Mouse (Mus musculus) forebrain, embryonic 14.5 days (tissue): ENCODE results near the gene Usp2. TPM values are rescaled to one million over a fixed set of nuclear protein-coding genes. Genes with fewer than 3 reads are reported as not detected.

Experiments used
- ATAC-seq: fragments of 200-750 bp; cut with Nextera tagmentation; 2 replicates; pipeline ENCODE4 v1.8.0; 2017; ENCODE audit warnings: mild to moderate bottlenecking, moderate library complexity
- DNase-seq: peaks from one replicate; pipeline ENCODE4 v3.0.0-alpha.2; 2015; ENCODE audit warnings: low spot score
- H3K27ac ChIP-seq: fragments of 300-500 bp; sonication (generic); 2 replicates; pipeline ENCODE4 v1.5.1; 2014; ENCODE audit warnings: low read depth, mild to moderate bottlenecking, control low read depth, low read length, moderate library complexity
- H3K27me3 ChIP-seq: fragments of 300-500 bp; sonication (generic); replicated peaks from 2 replicates; pipeline ENCODE4 v1.6.1; 2014; ENCODE audit warnings: low read length, control low read depth, mixed read lengths; ENCODE audit not compliant: control insufficient read depth, insufficient read depth
- H3K36me3 ChIP-seq: fragments of 300-500 bp; sonication (generic); 2 replicates; pipeline ENCODE4 v1.6.1; 2014; ENCODE audit warnings: low read length, control low read depth; ENCODE audit not compliant: control insufficient read depth, insufficient read depth
- H3K4me1 ChIP-seq: fragments of 300-500 bp; sonication (generic); 2 replicates; pipeline ENCODE4 v1.6.1; 2014; ENCODE audit warnings: antibody characterized with exemption, low read length, control low read depth; ENCODE audit not compliant: control insufficient read depth, insufficient read depth
- H3K4me2 ChIP-seq: fragments of 300-500 bp; sonication (generic); 2 replicates; pipeline ENCODE4 v1.6.1; 2014; ENCODE audit warnings: mild to moderate bottlenecking, control low read depth, low read length
- H3K4me3 ChIP-seq: fragments of 300-500 bp; sonication (generic); 2 replicates; pipeline ENCODE4 v1.5.1; 2014; ENCODE audit warnings: low read depth, low read length, control low read depth
- H3K9ac ChIP-seq: fragments of 300-500 bp; sonication (generic); 2 replicates; pipeline ENCODE4 v1.6.1; 2014; ENCODE audit warnings: mild to moderate bottlenecking, low read length, control low read depth, moderate library complexity
- H3K9me3 ChIP-seq: fragments of 300-500 bp; sonication (generic); replicated peaks from 2 replicates; pipeline ENCODE4 v1.6.1; 2016; ENCODE audit warnings: low read length, control low read depth, mixed read lengths; ENCODE audit not compliant: control insufficient read depth
- WGBS: fragments of 180-500 bp; shearing (Covaris S2); extraction: QIAGEN DNeasy Blood & Tissue Kit; methylation state at CpG from one replicate; pipeline ENCODE4 v1.1.7; 2014; 5-methylcytosine and 5-hydroxymethylcytosine counted together
- polyA plus RNA-seq: library from polyadenylated mRNA; unstranded; fragments of >200 nt; fragmentation: Nextera tagmentation; extraction: Ambion mirVana; gene quantifications from 2 replicates; pipeline ENCODE4 v1.2.1, GENCODE M21; 2014

Gene Usp2
- polyA plus RNA-seq, 1 experiment from 2014 or later: 8.2 TPM

DNA sequence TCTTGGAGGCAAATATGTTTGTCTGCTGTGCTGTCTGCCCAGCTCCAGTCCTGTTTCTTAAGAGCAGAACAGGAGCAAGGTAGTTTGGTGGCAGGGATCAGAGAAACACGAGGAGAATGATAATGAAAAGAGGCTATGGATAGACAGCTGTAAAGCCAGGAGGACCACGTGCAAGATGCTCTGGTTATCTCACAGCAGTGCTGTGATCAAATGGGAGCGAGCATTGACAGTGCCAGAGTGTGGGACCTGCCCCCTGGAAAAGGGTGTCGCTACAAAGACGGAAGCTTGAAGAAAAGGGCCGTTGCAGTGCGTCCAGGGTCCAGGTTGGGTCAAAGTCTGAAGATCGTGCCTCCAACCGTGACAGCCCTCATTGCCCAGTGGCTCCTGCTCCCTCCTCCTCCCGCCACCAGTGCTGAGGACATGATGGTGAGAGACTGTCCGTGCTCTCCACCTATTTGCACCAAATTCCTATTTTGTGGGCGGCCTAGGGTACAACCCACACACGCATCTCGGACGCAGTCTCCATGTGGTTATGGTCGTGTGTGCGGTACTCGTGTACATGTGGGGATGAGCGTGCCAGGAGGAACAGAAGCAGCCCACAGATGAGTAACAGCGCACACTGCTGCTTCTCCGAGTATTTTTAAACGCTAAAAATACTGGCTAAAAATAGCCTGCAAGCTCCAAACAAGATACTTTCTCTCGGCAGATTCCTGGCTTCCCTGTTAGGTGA is 16.7 kb downstream of the Usp2 start:
- peaks cover 11% of the 10 kb centered on the region; the same call in 1 of the 2 replicates for H3K27me3 ChIP-seq
- H3K9me3 ChIP-seq: no peaks in the 10 kb centered on the region
- DNase-seq: peak; percentile 44
- WGBS: 16% methylated on average over 23 of the region's 23 CpGs
- H3K36me3 ChIP-seq: no peaks in the 10 kb centered on the region
- H3K4me2 ChIP-seq: peak overlapping the region; percentile 97
- H3K27ac ChIP-seq: no peak overlapping the region
- 0 out of 2 replicates have a peak overlapping the region, but pooled peaks have one; percentile 4 for H3K9ac ChIP-seq
- no peak for ATAC-seq
- peaks cover 26% of the 10 kb centered on the region for H3K4me1 ChIP-seq
- H3K4me3 ChIP-seq: peak overlapping the region; percentile 53

DNA sequence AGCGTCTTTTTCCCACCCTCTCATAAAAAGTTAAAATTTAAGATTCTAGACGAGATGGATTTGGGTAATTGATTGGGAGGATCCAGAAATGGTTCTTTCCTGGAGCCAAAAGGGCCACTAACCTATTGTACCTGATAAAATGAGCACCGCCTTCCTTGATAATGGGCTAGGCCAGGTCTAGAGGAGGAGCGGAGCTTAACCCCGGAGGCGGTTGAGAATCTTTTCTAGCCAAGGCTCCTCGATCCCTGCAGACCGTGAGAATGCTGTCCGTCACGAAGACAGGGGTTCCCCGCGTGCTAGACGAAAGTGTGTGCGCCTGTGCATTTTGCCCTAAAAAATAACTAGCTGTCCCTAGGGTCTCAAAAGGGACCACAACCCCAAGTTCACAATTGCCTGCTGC is 17.4 kb downstream of the Usp2 start:
- Histone ChIP-seq H3K4me3 (peak overlapping the region; percentile 53), H3K9me3 (no peaks in the 10 kb centered on the region), H3K27ac (no peak overlapping the region), H3K4me1 (peaks cover 21% of the 10 kb centered on the region), H3K4me2 (peak overlapping the region; percentile 97), H3K36me3 (no peaks in the 10 kb centered on the region), H3K27me3 (peaks cover 11% of the 10 kb centered on the region; the same call in 1 of the 2 replicates), H3K9ac (peak overlapping the region; percentile 74)
- ATAC-seq: 0 out of 2 replicates have a peak, but pooled peaks have one; percentile 21
- no peak for DNase-seq
- 3% methylated on average over 14 of the region's 14 CpGs for WGBS

DNA sequence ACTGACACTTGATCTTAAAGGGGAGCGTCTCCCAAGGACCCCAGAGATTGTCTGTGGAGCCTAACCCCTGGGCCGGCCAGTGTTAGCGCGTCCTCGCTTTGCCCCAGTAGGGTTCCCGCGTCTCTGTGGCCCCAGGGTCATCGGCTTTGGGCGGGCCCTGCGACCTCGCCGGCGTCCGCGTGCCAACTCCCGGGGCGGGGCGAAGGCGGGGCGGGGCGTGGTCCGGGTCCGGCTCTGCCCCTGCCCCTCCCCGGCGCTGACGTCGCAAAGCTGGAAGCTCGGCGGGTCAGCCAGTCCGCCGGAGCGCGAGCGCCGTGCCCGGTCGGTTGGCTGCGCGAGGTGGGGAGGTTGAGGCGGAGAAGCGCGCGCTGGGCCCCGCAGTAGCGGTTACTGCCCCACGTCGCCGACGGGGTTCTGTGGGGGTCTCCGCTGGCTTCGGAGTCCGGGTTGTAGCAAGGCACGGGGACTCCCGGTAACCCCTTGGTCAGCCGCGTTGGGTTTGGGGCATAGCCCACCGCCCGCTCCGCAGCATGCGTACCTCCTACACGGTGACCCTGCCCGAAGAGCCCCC is 17.9 kb downstream of the Usp2 start:
- DNase-seq (peak; percentile 74), ATAC-seq (peak; percentile 69)
- WGBS: under 1% methylated on average over 49 of the region's 62 CpGs
- H3K27ac ChIP-seq: no peak overlapping the region
- no peaks in the 10 kb centered on the region for H3K36me3 ChIP-seq
- no peaks in the 10 kb centered on the region for H3K9me3 ChIP-seq
- H3K4me1 ChIP-seq: peaks cover 21% of the 10 kb centered on the region
- H3K4me2 ChIP-seq: peak overlapping the region; percentile 97
- H3K27me3 ChIP-seq: peaks cover 11% of the 10 kb centered on the region; the same call in 1 of the 2 replicates
- peak overlapping the region; percentile 74 for H3K9ac ChIP-seq
- peak overlapping the region; percentile 53 for H3K4me3 ChIP-seq

DNA sequence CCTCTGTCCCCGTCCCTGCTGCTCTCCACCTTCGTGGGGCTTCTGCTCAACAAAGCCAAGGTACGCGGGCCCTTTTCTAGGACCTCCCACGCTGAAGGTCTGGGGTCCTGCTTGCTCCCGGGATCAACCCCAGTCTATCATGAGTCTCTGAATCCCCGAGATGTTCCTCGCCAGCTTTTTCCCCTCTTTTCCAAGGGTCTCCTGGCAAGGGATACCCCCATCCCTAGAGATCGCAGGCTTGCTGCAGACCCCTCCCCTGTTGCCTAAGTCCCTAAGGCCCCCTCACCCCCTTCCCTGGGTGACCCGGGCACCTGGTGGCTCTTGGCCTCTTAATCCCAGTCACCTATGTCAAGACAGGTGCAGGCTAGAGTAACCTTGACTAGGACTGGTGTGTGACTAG is 18.5 kb downstream of the Usp2 start:
- peaks cover 11% of the 10 kb centered on the region; the same call in 1 of the 2 replicates for H3K27me3 ChIP-seq
- H3K27ac ChIP-seq: no peak overlapping the region
- no peaks in the 10 kb centered on the region for H3K9me3 ChIP-seq
- DNase-seq (no peak), ATAC-seq (no peak)
- peak overlapping the region; percentile 97 for H3K4me2 ChIP-seq
- peak overlapping the region; percentile 74 for H3K9ac ChIP-seq
- H3K4me1 ChIP-seq: peaks cover 21% of the 10 kb centered on the region
- H3K36me3 ChIP-seq: no peaks in the 10 kb centered on the region
- H3K4me3 ChIP-seq: peak overlapping the region; percentile 53
- 2% methylated on average over 10 of the region's 10 CpGs for WGBS

DNA sequence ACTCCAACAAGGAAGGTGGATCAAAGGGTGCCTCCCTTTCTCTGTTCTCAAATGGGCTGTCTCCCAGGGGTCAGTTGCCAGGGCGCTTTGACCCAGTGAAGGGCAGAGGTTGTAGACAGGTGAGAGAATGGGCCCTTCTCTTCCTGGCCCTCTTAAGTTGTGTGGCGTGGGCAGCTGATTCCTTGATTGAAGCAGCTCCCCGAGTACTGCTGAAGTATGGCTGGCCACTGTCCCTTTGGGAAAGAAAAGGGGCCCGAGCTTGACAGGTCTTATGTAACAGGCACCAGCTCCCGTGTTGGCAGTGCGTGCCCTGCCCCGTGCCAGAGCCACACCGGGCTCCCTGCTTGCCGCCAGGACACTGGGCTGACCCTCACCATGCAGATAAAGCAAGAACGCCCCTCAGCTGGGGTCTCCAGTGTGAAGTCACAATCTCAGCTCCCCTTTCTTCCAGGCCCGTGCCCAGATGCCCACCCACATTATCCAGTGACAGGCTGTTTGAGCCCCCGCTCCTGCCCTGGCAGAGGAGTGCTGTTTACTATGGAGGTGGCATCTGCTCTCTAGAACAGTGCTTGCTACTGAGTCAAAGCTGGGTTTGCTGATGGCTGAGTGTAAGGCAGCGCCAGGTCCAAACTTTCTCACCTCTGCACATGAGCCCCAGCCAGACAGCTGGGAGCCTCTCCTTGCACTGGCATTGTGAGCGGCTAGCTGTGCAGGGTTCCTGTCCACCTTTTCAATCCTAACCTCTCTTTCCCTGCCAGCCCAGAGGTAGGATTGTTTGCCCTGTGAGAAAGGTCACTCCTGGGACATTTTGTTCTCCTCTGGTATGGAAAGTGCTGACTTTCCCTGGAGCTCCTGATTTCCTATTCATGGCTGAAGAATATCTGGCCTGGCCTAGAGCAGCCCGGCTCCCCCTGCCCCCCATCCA is 19.2 kb downstream of the Usp2 start:
- Histone ChIP-seq H3K4me1 (peaks cover 21% of the 10 kb centered on the region), H3K9me3 (no peaks in the 10 kb centered on the region), H3K36me3 (no peaks in the 10 kb centered on the region), H3K4me2 (peak overlapping the region; percentile 97; the same call in 1 of the 2 replicates), H3K27ac (no peak overlapping the region), H3K27me3 (peaks cover 11% of the 10 kb centered on the region; the same call in 1 of the 2 replicates), H3K9ac (no peak overlapping the region), H3K4me3 (0 out of 2 replicates have a peak overlapping the region, but pooled peaks have one; percentile 53)
- ATAC-seq (no peak), DNase-seq (no peak)
- 69% methylated on average over 15 of the region's 15 CpGs for WGBS

DNA sequence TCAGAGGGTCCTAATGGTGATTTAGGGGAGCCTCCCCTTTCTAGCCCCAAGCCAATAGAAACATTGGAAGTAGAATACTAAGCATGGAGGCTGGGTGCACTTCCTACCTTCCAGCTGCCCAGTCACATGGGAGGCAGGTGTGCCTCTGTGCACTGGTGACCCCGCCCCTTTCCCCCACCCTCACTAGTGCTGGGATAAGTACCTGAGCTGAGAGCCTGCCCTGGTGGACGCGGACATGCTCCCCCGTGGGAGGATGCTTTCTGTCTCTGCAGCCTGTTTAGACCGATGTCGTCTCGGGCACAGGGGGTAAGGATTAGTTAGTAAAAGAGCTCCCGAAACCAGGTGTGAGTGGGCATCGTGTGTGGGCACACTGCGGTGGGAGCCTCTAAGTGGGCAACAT is 20.1 kb downstream of the Usp2 start:
- H3K4me2 ChIP-seq: no peak overlapping the region
- H3K27me3 ChIP-seq: peaks cover 11% of the 10 kb centered on the region; the same call in 1 of the 2 replicates
- no peak for ATAC-seq
- DNase-seq: no peak
- peaks cover 18% of the 10 kb centered on the region for H3K4me1 ChIP-seq
- no peak overlapping the region for H3K9ac ChIP-seq
- no peaks in the 10 kb centered on the region for H3K9me3 ChIP-seq
- H3K27ac ChIP-seq: no peak overlapping the region
- 47% methylated on average over 10 of the region's 10 CpGs for WGBS
- no peak overlapping the region for H3K4me3 ChIP-seq
- no peaks in the 10 kb centered on the region for H3K36me3 ChIP-seq

DNA sequence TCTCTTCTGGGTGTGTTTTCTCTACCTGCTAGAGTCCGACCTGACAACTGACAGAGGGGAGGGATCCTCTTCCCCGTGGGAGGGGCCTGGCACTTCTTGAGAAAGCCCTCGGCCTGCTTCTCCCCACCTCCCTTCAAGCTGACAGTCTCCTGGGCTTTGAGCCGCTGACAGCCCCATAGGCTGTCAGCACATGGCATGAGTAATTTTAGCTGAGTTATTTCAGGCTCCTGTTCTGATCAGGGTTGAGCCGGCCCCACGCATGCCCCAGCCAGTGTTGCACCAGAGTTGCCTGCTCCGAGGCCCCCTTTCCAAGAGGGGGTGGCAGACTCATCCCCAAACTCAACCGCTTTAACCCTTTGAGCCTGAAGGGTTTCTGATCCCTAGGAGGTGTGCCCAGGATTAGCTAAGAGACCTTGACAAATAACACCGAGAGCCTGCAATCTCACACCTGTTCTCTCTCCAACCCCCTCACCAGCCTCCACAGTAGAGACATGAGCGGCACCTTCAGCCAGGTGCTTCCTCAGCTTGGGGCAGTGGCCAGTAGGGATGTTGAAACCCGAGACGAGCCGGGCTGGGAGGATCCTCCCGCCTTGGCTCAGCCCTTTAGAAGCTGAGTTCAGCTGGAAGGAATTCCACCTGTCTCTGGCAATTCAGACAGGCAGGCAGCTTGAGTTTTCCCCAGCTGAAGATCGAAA is 21.1 kb downstream of the Usp2 start:
- Histone ChIP-seq H3K27ac (no peak overlapping the region), H3K4me3 (no peak overlapping the region), H3K9ac (0 out of 2 replicates have a peak overlapping the region, but pooled peaks have one; percentile 17), H3K4me1 (peaks cover 18% of the 10 kb centered on the region), H3K4me2 (no peak overlapping the region), H3K36me3 (no peaks in the 10 kb centered on the region), H3K27me3 (peaks cover 11% of the 10 kb centered on the region; the same call in 1 of the 2 replicates), H3K9me3 (no peaks in the 10 kb centered on the region)
- WGBS: 15% methylated on average over 15 of the region's 15 CpGs
- ATAC-seq (no peak), DNase-seq (no peak)
